Mouse (Mus musculus) stomach, embryonic 15.5 days (tissue): Measurements from ENCODE around the gene Gm20422. TPM values are rescaled to one million over a fixed set of nuclear protein-coding genes. Genes with fewer than 3 reads are reported as not detected.

Source experiments
- polyA plus RNA-seq: library from polyadenylated mRNA; unstranded; fragments of >200 nt; fragmentation: Nextera tagmentation; extraction: Ambion mirVana; gene quantifications from 2 replicates; pipeline ENCODE4 v1.2.1, GENCODE M21; 2015

Gm20422 gene
- polyA plus RNA-seq, 1 experiment from 2014 or later: 0.39 TPM

Other genes with a start within 250 kb of the Gm20422 start
- 19.1 and 19.2 TPM in 2 replicates for gene Zfp868, start 149.3 kb downstream of the Gm20422 start, polyA plus RNA-seq
- 1.5 and 1.7 TPM in 2 replicates for gene Zfp964, start 120.4 kb downstream of the Gm20422 start, polyA plus RNA-seq
- gene Zfp869, start 64.2 kb downstream of the Gm20422 start, polyA plus RNA-seq: 24.3 and 28.5 TPM in 2 replicates
- 5.8 and 6.3 TPM in 2 replicates for gene Zfp963, start 24.9 kb downstream of the Gm20422 start, polyA plus RNA-seq
- gene Atp13a1, start 16.3 kb upstream of the Gm20422 start, polyA plus RNA-seq: 48.0 and 53.9 TPM in 2 replicates
- 24.7 and 25.4 TPM in 2 replicates for gene Zfp866, start 16.3 kb upstream of the Gm20422 start, polyA plus RNA-seq
- gene Gmip, start 33.8 kb upstream of the Gm20422 start, polyA plus RNA-seq: 8.7 and 10.1 TPM in 2 replicates
- gene Lpar2, start 47.5 kb upstream of the Gm20422 start, polyA plus RNA-seq: 0.50 and 0.58 TPM in 2 replicates
- 4.4 and 5.9 TPM in 2 replicates for gene Pbx4, start 57.6 kb upstream of the Gm20422 start, polyA plus RNA-seq
- 0.83 and 0.95 TPM in 2 replicates for gene Cilp2, start 112.8 kb upstream of the Gm20422 start, polyA plus RNA-seq
- gene Tssk6, start 127.3 kb upstream of the Gm20422 start, polyA plus RNA-seq: 3.1 and 3.9 TPM in 2 replicates
- gene Ndufa13, start 127.7 kb upstream of the Gm20422 start, polyA plus RNA-seq: 183 and 190 TPM in 2 replicates
- gene Yjefn3, start 127.8 kb upstream of the Gm20422 start, polyA plus RNA-seq: 2.8 and 4.1 TPM in 2 replicates
- gene Gatad2a, start 221.5 kb upstream of the Gm20422 start, polyA plus RNA-seq: 56.0 and 56.8 TPM in 2 replicates